8 mouse cellular contexts compared by ENCODE assay signal in genomic region chr17:67353796-67354450, GRCm38 (mm10). TPM values are rescaled to one million over a fixed set of nuclear protein-coding genes. Genes with fewer than 3 reads are reported as not detected.
A peak's percentile ranks its signal among the peaks of the same experiment; 100 is the strongest.
DNase-seq lines count a peak whose midpoint lies in the region; ATAC-seq and TF ChIP-seq lines count a peak whose summit lies in the region.

No protein-coding gene starts in this region.

- DNase-seq in layer of hippocampus, adult 11-12 months (ENCODE audit: low spot score), result peak; percentile 19
- DNase-seq in layer of hippocampus, adult 9-10 months (ENCODE audit: low spot score), result no peak
- peak in 1 of 2 experiments; percentile 16 for DNase-seq in cerebellum, adult 2 months
- DNase-seq in gastrocnemius, adult 2 months, result peak; percentile 80
- DNase-seq in lung, embryonic 14.5 days, result peak; percentile 64
- DNase-seq in right cerebral cortex, adult 2 months (ENCODE audit: low spot score in 2 of 2), result peak; percentile 17 to 40
- no peak for DNase-seq in ovary, postnatal 14 days (ENCODE audit: low spot score)

- H3K4me2 ChIP-seq in intestine, embryonic 16.5 days (ENCODE audit: low read depth, low read length), result peak overlapping the region; percentile 93
- H3K4me2 ChIP-seq in lung, embryonic 14.5 days, result peak overlapping the region; percentile 80

- H3K9me3 ChIP-seq in intestine, embryonic 16.5 days (ENCODE audit: control insufficient read depth, low read length), result no peaks in the 10 kb centered on the region
- no peaks in the 10 kb centered on the region for H3K9me3 ChIP-seq in lung, embryonic 14.5 days (ENCODE audit: low read depth, low read length)

- H3K27me3 ChIP-seq in cerebellum, adult 2 months (ENCODE audit: control insufficient read depth, insufficient read depth, low read length), result peaks cover 5% of the 10 kb centered on the region; the same call in 1 of the 2 replicates
- peaks cover 11% of the 10 kb centered on the region; the same call in 1 of the 2 replicates for H3K27me3 ChIP-seq in intestine, embryonic 16.5 days (replicated peaks; ENCODE audit: control insufficient read depth, insufficient read depth, low read length)
- peaks cover 5% of the 10 kb centered on the region; the same call in 1 of the 2 replicates for H3K27me3 ChIP-seq in lung, embryonic 14.5 days (ENCODE audit: insufficient read depth, low read length)

- H3K4me1 ChIP-seq in cerebellum, adult 2 months (ENCODE audit: control insufficient read depth, insufficient read depth, low read length), result no peaks in the 10 kb centered on the region
- peaks cover 12% of the 10 kb centered on the region for H3K4me1 ChIP-seq in intestine, embryonic 16.5 days (ENCODE audit: control insufficient read depth, insufficient read depth, low read length)
- peaks cover 10% of the 10 kb centered on the region; the same call in 1 of the 2 replicates for H3K4me1 ChIP-seq in lung, embryonic 14.5 days (ENCODE audit: insufficient read depth)

- under 1% methylated on average over 54 of the region's 68 CpGs for WGBS in cerebellum, adult 2 months
- WGBS in intestine, embryonic 16.5 days, result under 1% methylated on average over 58 of the region's 68 CpGs
- WGBS in lung, embryonic 14.5 days, result under 1% methylated on average over 51 of the region's 68 CpGs

- intact Hi-C loops in gastrocnemius, adult 2 months (cut with DNase I), result loop anchor here (2.0 to 5.0 kb wide), 5 partner anchors 42 to 315 kb away; no protein-coding TSS in a partner anchor

- H3K4me3 ChIP-seq in cerebellum, adult 2 months (replicated peaks; ENCODE audit: insufficient read depth, low read depth, low read length), result peak overlapping the region; percentile 30
- peak overlapping the region; percentile 72 for H3K4me3 ChIP-seq in gastrocnemius, adult 2 months
- H3K4me3 ChIP-seq in intestine, embryonic 16.5 days (ENCODE audit: low read length), result peak overlapping the region; percentile 81
- H3K4me3 ChIP-seq in lung, embryonic 14.5 days (ENCODE audit: low read depth, low read length), result peak overlapping the region; percentile 69

- 0 out of 2 replicates have a peak overlapping the region, but pooled peaks have one; percentile 44 for H3K27ac ChIP-seq in cerebellum, adult 2 months (ENCODE audit: insufficient read depth, low read length)
- peak overlapping the region; percentile 96 for H3K27ac ChIP-seq in gastrocnemius, adult 2 months
- peak overlapping the region; percentile 51 for H3K27ac ChIP-seq in intestine, embryonic 16.5 days (ENCODE audit: low read length)
- peak overlapping the region; percentile 72 for H3K27ac ChIP-seq in lung, embryonic 14.5 days (ENCODE audit: low read depth)

- TF ChIP-seq POLR2A in cerebellum, adult 2 months (IDR thresholded peaks at IDR 0.05; ENCODE audit: borderline replicate concordance, insufficient read depth, low read length), result no peak

- peak; percentile 61 for ATAC-seq in intestine, embryonic 16.5 days
- ATAC-seq in lung, embryonic 14.5 days (ENCODE audit: insufficient read depth), result peak; percentile 48

- TF ChIP-seq CTCF in cerebellum, adult 2 months (IDR thresholded peaks at IDR 0.05; ENCODE audit: borderline replicate concordance, insufficient read depth, low read depth, low read length), result no peak
- no peak for TF ChIP-seq CTCF in gastrocnemius, adult 2 months (IDR thresholded peaks at IDR 0.05)
- TF ChIP-seq CTCF in lung, embryonic 14.5 days (IDR thresholded peaks at IDR 0.05; ENCODE audit: low read depth), result no peak

- peak overlapping the region; percentile 84 for H3K9ac ChIP-seq in intestine, embryonic 16.5 days (ENCODE audit: low read depth, low read length)
- peak overlapping the region; percentile 86 for H3K9ac ChIP-seq in lung, embryonic 14.5 days

- no peaks in the 10 kb centered on the region for H3K36me3 ChIP-seq in intestine, embryonic 16.5 days (ENCODE audit: control insufficient read depth, insufficient read depth, low read length)
- H3K36me3 ChIP-seq in lung, embryonic 14.5 days (ENCODE audit: insufficient read depth), result no peaks in the 10 kb centered on the region

RNA-seq across cellular contexts. Expression of gene Ptprm, which starts 0.3 kb away (rescaled TPM):
- polyA plus RNA-seq in cerebellum, adult 2 months (2012; rRNA removed), result 34.2 and 36.2 TPM in 2 replicates
- total RNA-seq in gastrocnemius, adult 2 months (2021), result 10 to 100 TPM; 21.5 to 32.7 TPM
- 7.0 and 8.5 TPM in 2 replicates for polyA plus RNA-seq in intestine, embryonic 16.5 days (2015; fragmentation: Nextera tagmentation; extraction: Ambion mirVana)
- 42.6 and 45.4 TPM in 2 replicates for polyA plus RNA-seq in lung, embryonic 14.5 days (2014; fragmentation: Nextera tagmentation; extraction: Ambion mirVana)

Comparison
In these comparisons a context has a peak if more than half of its experiments do, and no peak if none do; other contexts are left out.
1. DNase-seq: peak in layer of hippocampus, adult 11-12 months (single experiment), gastrocnemius, adult 2 months (single experiment), lung, embryonic 14.5 days (single experiment) and right cerebral cortex, adult 2 months (2 of 2); none in layer of hippocampus, adult 9-10 months (single experiment) and ovary, postnatal 14 days (single experiment).
2. H3K27ac ChIP-seq: peak in every context shown above with its lines; median percentile 96 in gastrocnemius, adult 2 months; 72 in lung, embryonic 14.5 days; 51 in intestine, embryonic 16.5 days; 44 in cerebellum, adult 2 months.
3. H3K4me3 ChIP-seq: peak in every context shown above with its lines; median percentile 81 in intestine, embryonic 16.5 days; 72 in gastrocnemius, adult 2 months; 69 in lung, embryonic 14.5 days; 30 in cerebellum, adult 2 months.